Mouse (Mus musculus) heart, embryonic 16.5 days (tissue): ENCODE results near the gene Gm20538. TPM values are rescaled to one million over a fixed set of nuclear protein-coding genes. Genes with fewer than 3 reads are reported as not detected.

ENCODE experiments used
- ATAC-seq: fragments of 200-750 bp; cut with Nextera tagmentation; replicated peaks from 2 replicates; pipeline ENCODE4 v1.8.0; 2017; ENCODE audit warnings: moderate number of reproducible peaks; ENCODE audit not compliant: insufficient read depth, low FRiP score; ENCODE audit errors: extremely low read depth
- H3K27ac ChIP-seq: fragments of 300-500 bp; sonication (generic); 2 replicates; pipeline ENCODE4 v1.5.1; 2014; ENCODE audit warnings: mild to moderate bottlenecking, low read length, control low read depth, moderate library complexity
- H3K27me3 ChIP-seq: fragments of 300-500 bp; sonication (generic); 2 replicates; pipeline ENCODE4 v1.6.1; 2014; ENCODE audit warnings: low read length, mixed read lengths; ENCODE audit not compliant: control insufficient read depth, insufficient read depth
- H3K36me3 ChIP-seq: fragments of 300-500 bp; sonication (generic); 2 replicates; pipeline ENCODE4 v1.6.1; 2014; ENCODE audit not compliant: control insufficient read depth, insufficient read depth
- H3K4me1 ChIP-seq: fragments of 300-500 bp; sonication (generic); 2 replicates; pipeline ENCODE4 v1.6.1; 2014; ENCODE audit warnings: low read length, mixed read lengths; ENCODE audit not compliant: control insufficient read depth, insufficient read depth
- H3K4me2 ChIP-seq: fragments of 300-500 bp; sonication (generic); 2 replicates; pipeline ENCODE4 v1.6.1; 2014; ENCODE audit warnings: low read depth, mild to moderate bottlenecking, control low read depth, low read length
- H3K4me3 ChIP-seq: fragments of 300-500 bp; sonication (generic); 2 replicates; pipeline ENCODE4 v1.5.1; 2014; ENCODE audit warnings: mild to moderate bottlenecking, control low read depth, low read length
- H3K9ac ChIP-seq: fragments of 300-500 bp; sonication (generic); 2 replicates; pipeline ENCODE4 v1.6.1; 2014; ENCODE audit warnings: low read length, control low read depth
- H3K9me3 ChIP-seq: fragments of 300-500 bp; sonication (generic); replicated peaks from 2 replicates; pipeline ENCODE4 v1.6.1; 2016; ENCODE audit warnings: low read length; ENCODE audit not compliant: control insufficient read depth
- WGBS: fragments of 180-500 bp; shearing (Covaris S2); extraction: QIAGEN DNeasy Blood & Tissue Kit; methylation state at CpG from one replicate; pipeline ENCODE4 v1.1.7; 2014; 5-methylcytosine and 5-hydroxymethylcytosine counted together
- polyA plus RNA-seq: library from polyadenylated mRNA; unstranded; fragments of >200 nt; fragmentation: Nextera tagmentation; extraction: Ambion mirVana; gene quantifications from 2 replicates; pipeline ENCODE4 v1.2.1, GENCODE M21; 2015

Gm20538 gene
- polyA plus RNA-seq, 1 experiment from 2014 or later = not detected

GRCm38 (mm10) chr19:44515769-44516168 lies 36.9 kb downstream of the Gm20538 start:
- Histone ChIP-seq H3K27ac (no peak overlapping the region), H3K27me3 (peaks cover 30% of the 10 kb centered on the region), H3K36me3 (no peaks in the 10 kb centered on the region), H3K9ac (no peak overlapping the region), H3K9me3 (no peaks in the 10 kb centered on the region), H3K4me2 (no peak overlapping the region), H3K4me3 (no peak overlapping the region), H3K4me1 (peaks cover 11% of the 10 kb centered on the region; the same call in 1 of the 2 replicates)
- 50% methylated on average over 6 of the region's 6 CpGs for WGBS
- no peak for ATAC-seq

- H3K36me3 ChIP-seq = no peaks in the 10 kb centered on the region
- peaks cover 11% of the 10 kb centered on the region; the same call in 1 of the 2 replicates for H3K4me1 ChIP-seq
- no peak overlapping the region for H3K4me3 ChIP-seq
- no peak overlapping the region for H3K4me2 ChIP-seq
- 41% methylated on average over 14 of the region's 14 CpGs for WGBS
- peaks cover 39% of the 10 kb centered on the region for H3K27me3 ChIP-seq
- H3K9me3 ChIP-seq = no peaks in the 10 kb centered on the region
- no peak overlapping the region for H3K9ac ChIP-seq
- ATAC-seq = no peak
- H3K27ac ChIP-seq = no peak overlapping the region
These were observed 37.8 kb downstream of the Gm20538 start for GRCm38 (mm10) chr19:44514521-44515451.

GRCm38 (mm10) chr19:44513921-44514482 lies 38.6 kb downstream of the Gm20538 start:
- Histone ChIP-seq H3K4me3 (no peak overlapping the region), H3K27me3 (peaks cover 42% of the 10 kb centered on the region), H3K36me3 (no peaks in the 10 kb centered on the region), H3K4me2 (no peak overlapping the region), H3K9me3 (no peaks in the 10 kb centered on the region), H3K4me1 (peaks cover 11% of the 10 kb centered on the region; the same call in 1 of the 2 replicates), H3K27ac (no peak overlapping the region), H3K9ac (no peak overlapping the region)
- whole genome bisulfite sequencing = 26% methylated on average over 7 of the region's 7 CpGs
- ATAC-seq = no peak

GRCm38 (mm10) chr19:44513054-44513833 lies 39.4 kb downstream of the Gm20538 start:
- no peak for ATAC-seq
- Histone ChIP-seq H3K9ac (no peak overlapping the region), H3K27me3 (peaks cover 47% of the 10 kb centered on the region), H3K36me3 (no peaks in the 10 kb centered on the region), H3K9me3 (no peaks in the 10 kb centered on the region), H3K4me1 (peaks cover 11% of the 10 kb centered on the region; the same call in 1 of the 2 replicates), H3K27ac (no peak overlapping the region), H3K4me2 (no peak overlapping the region), H3K4me3 (no peak overlapping the region)
- 36% methylated on average over 11 of the region's 11 CpGs for WGBS

GRCm38 (mm10) chr19:44512601-44513000 lies 40.0 kb downstream of the Gm20538 start:
- no peak overlapping the region for H3K4me3 ChIP-seq
- 42% methylated on average over 5 of the region's 5 CpGs for WGBS
- H3K36me3 ChIP-seq = no peaks in the 10 kb centered on the region
- peaks cover 11% of the 10 kb centered on the region; the same call in 1 of the 2 replicates for H3K4me1 ChIP-seq
- H3K9ac ChIP-seq = no peak overlapping the region
- H3K27me3 ChIP-seq = peaks cover 47% of the 10 kb centered on the region
- no peaks in the 10 kb centered on the region for H3K9me3 ChIP-seq
- H3K27ac ChIP-seq = no peak overlapping the region
- H3K4me2 ChIP-seq = no peak overlapping the region
- no peak for ATAC-seq

GRCm38 (mm10) chr19:44511451-44512231 lies 41.0 kb downstream of the Gm20538 start:
- H3K4me2 ChIP-seq = peak overlapping the region; percentile 94
- H3K9me3 ChIP-seq = no peaks in the 10 kb centered on the region
- H3K36me3 ChIP-seq = no peaks in the 10 kb centered on the region
- H3K27ac ChIP-seq = no peak overlapping the region
- peaks cover 11% of the 10 kb centered on the region; the same call in 1 of the 2 replicates for H3K4me1 ChIP-seq
- peaks cover 50% of the 10 kb centered on the region for H3K27me3 ChIP-seq
- H3K9ac ChIP-seq = peak overlapping the region; percentile 66
- WGBS = 1% methylated on average over 66 of the region's 66 CpGs
- peak overlapping the region; percentile 62 for H3K4me3 ChIP-seq
- ATAC-seq = peak; percentile 43

- WGBS = 6% methylated on average over 12 of the region's 12 CpGs
These were observed 42.0 kb downstream of the Gm20538 start for GRCm38 (mm10) chr19:44510534-44511175.

GRCm38 (mm10) chr19:44502741-44503140 lies 49.9 kb downstream of the Gm20538 start:
- Histone ChIP-seq H3K9me3 (no peaks in the 10 kb centered on the region), H3K4me2 (no peak overlapping the region), H3K27ac (no peak overlapping the region), H3K4me3 (no peak overlapping the region), H3K9ac (no peak overlapping the region), H3K27me3 (peaks cover 7% of the 10 kb centered on the region; the same call in 1 of the 2 replicates), H3K36me3 (no peaks in the 10 kb centered on the region), H3K4me1 (no peaks in the 10 kb centered on the region)
- ATAC-seq = no peak
- 49% methylated on average over 4 of the region's 4 CpGs for WGBS

More at GRCm38 (mm10) chr19:44510534-44511175, 42.0 kb downstream of the Gm20538 start:
- Histone ChIP-seq H3K27ac (no peak overlapping the region), H3K9me3 (no peaks in the 10 kb centered on the region), H3K27me3 (peaks cover 50% of the 10 kb centered on the region), H3K4me1 (peaks cover 11% of the 10 kb centered on the region; the same call in 1 of the 2 replicates), H3K4me3 (peak overlapping the region; percentile 62), H3K4me2 (peak overlapping the region; percentile 94; the same call in 1 of the 2 replicates), H3K9ac (no peak overlapping the region), H3K36me3 (no peaks in the 10 kb centered on the region)
- no peak for ATAC-seq
